Mouse (Mus musculus) kidney, adult 9 months (tissue): Measurements from ENCODE around the gene Olfr875.
A peak's percentile ranks its signal among the peaks of the same experiment; 100 is the strongest.
"Not testable (repeated sequence)": the region's sequence is repeated elsewhere in the genome, so short reads cannot be mapped to it uniquely, and the experiment has no call there.

Experiments used
- DNase-seq: peaks from one replicate; pipeline ENCODE4 v3.0.0; 2022

Gene Olfr875

GRCm38 (mm10) chr9:37771759-37772158, at the start of gene Olfr875:
Gene Olfr875, plus strand, starts transcription at chr9:37771857.
- DNase-seq: no peak

GRCm38 (mm10) chr9:37734310-37734709, 37.3 kb upstream of the Olfr875 start:
- no peak for DNase-seq

GRCm38 (mm10) chr9:37744806-37745205, 26.9 kb upstream of the Olfr875 start, which contains the start of gene Olfr874:
Gene Olfr874, plus strand, starts transcription at chr9:37745106.
- no peak for DNase-seq

GRCm38 (mm10) chr9:37750319-37751075, 21.2 kb upstream of the Olfr875 start:
- no peak for DNase-seq

GRCm38 (mm10) chr9:37751467-37751866, 20.2 kb upstream of the Olfr875 start:
- DNase-seq: no peak

- no peak for DNase-seq
Measured at GRCm38 (mm10) chr9:37752006-37752405, 19.7 kb upstream of the Olfr875 start.

GRCm38 (mm10) chr9:37761728-37762127, 9.9 kb upstream of the Olfr875 start:
- no peak for DNase-seq

GRCm38 (mm10) chr9:37762541-37762940, 9.1 kb upstream of the Olfr875 start:
- DNase-seq: no peak

- no peak for DNase-seq
Measured at GRCm38 (mm10) chr9:37770661-37771060, 996 bp upstream of the Olfr875 start.

- peak; percentile 27 for DNase-seq
Measured at GRCm38 (mm10) chr9:37782766-37783260, 11.2 kb downstream of the Olfr875 start.

- DNase-seq: not testable (repeated sequence)
Measured at GRCm38 (mm10) chr9:37783394-37784387, 12.0 kb downstream of the Olfr875 start.

- no peak for DNase-seq
Measured at GRCm38 (mm10) chr9:37786411-37786810, 14.8 kb downstream of the Olfr875 start.

GRCm38 (mm10) chr9:37802055-37802454, 30.4 kb downstream of the Olfr875 start:
- no peak for DNase-seq

GRCm38 (mm10) chr9:37802731-37803130, 31.1 kb downstream of the Olfr875 start, which contains the start of gene Olfr876:
Gene Olfr876, plus strand, starts transcription at chr9:37803031.
- no peak for DNase-seq

GRCm38 (mm10) chr9:37807235-37807634, 35.6 kb downstream of the Olfr875 start:
- no peak for DNase-seq

GRCm38 (mm10) chr9:37808456-37808855, 36.8 kb downstream of the Olfr875 start:
- no peak for DNase-seq

GRCm38 (mm10) chr9:37808976-37809375, 37.3 kb downstream of the Olfr875 start:
- DNase-seq: no peak

- no peak for DNase-seq
Measured at GRCm38 (mm10) chr9:37814696-37815095, 43.0 kb downstream of the Olfr875 start.
